Mouse (Mus musculus): Measurements from ENCODE around the gene Gm20388.

DNA sequence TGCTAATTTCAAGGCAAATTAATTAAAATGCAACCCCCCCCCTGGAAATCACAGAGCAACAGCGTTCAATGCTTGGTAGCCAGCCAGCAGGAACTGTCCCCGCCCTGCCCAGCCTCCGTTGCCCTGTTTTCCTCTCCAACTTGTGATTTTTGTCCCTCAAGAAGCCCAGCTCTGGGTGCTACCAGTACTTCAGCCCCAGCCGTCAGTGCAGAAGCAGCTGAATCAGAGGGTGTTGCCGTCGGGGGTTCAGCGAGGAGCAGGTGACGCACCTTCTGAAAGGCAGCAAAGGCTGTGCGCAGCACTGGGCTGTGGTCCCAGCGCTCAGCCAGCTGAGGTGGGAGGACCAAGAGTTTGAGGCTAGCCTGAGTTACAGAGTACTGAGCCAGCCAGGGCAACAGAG is 1513.4 kb downstream of the Gm20388 start:
- TF ChIP-seq CTCF (IDR thresholded peaks at IDR 0.05; ENCODE audit: extremely low read depth, insufficient read depth, low read length) = no peak
- TF ChIP-seq POLR2A (IDR thresholded peaks at IDR 0.05; ENCODE audit: extremely low read depth, insufficient read depth, low read length) = no peak

All from cortical plate, adult 2 months (tissue).